Mouse (Mus musculus) lung, postnatal 36 days (tissue): ENCODE measurements around the gene Ms4a14.
"Not testable (repeated sequence)": the region's sequence is repeated elsewhere in the genome, so short reads cannot be mapped to it uniquely, and the experiment has no call there.

Experiments
- DNase-seq: peaks from one replicate; pipeline ENCODE4 v3.0.0; 2022; ENCODE audit warnings: mixed read lengths

The Ms4a14 gene

GRCm38 (mm10) chr19:11314354-11314753, at the start of gene Ms4a14:
Ms4a14 (minus strand) TSS chr19:11314454.
- DNase-seq, result no peak

- DNase-seq, result peak; percentile 26
Measured at GRCm38 (mm10) chr19:11362002-11362401, 47.7 kb upstream of the Ms4a14 start.

GRCm38 (mm10) chr19:11360106-11360505, 45.9 kb upstream of the Ms4a14 start:
- DNase-seq, result peak; percentile 40

- peak; percentile 22 for DNase-seq
Measured at GRCm38 (mm10) chr19:11355730-11356129, 41.5 kb upstream of the Ms4a14 start.

GRCm38 (mm10) chr19:11351878-11352277, 37.6 kb upstream of the Ms4a14 start:
- DNase-seq, result peak; percentile 21

GRCm38 (mm10) chr19:11349698-11350481, 35.6 kb upstream of the Ms4a14 start:
- no peak for DNase-seq

- DNase-seq, result no peak
Measured at GRCm38 (mm10) chr19:11343992-11344391, 29.7 kb upstream of the Ms4a14 start.

- no peak for DNase-seq
Measured at GRCm38 (mm10) chr19:11343147-11343546, 28.9 kb upstream of the Ms4a14 start.

- DNase-seq, result peak; percentile 2
Measured at GRCm38 (mm10) chr19:11335932-11336331, 21.7 kb upstream of the Ms4a14 start, which contains the start of gene Ms4a7. Ms4a7 (minus strand) TSS chr19:11336146.

- DNase-seq, result no peak
Measured at GRCm38 (mm10) chr19:11321123-11321522, 6.9 kb upstream of the Ms4a14 start.

- no peak for DNase-seq
Measured at GRCm38 (mm10) chr19:11316786-11317185, 2.5 kb upstream of the Ms4a14 start.

- DNase-seq, result no peak
Measured at GRCm38 (mm10) chr19:11308888-11309287, 5.4 kb downstream of the Ms4a14 start.

- DNase-seq, result not testable (repeated sequence)
Measured at GRCm38 (mm10) chr19:11299529-11299928, 14.7 kb downstream of the Ms4a14 start.

- no peak for DNase-seq
Measured at GRCm38 (mm10) chr19:11298939-11299338, 15.3 kb downstream of the Ms4a14 start.

GRCm38 (mm10) chr19:11293616-11294015, 20.6 kb downstream of the Ms4a14 start:
- DNase-seq, result not testable (repeated sequence)

GRCm38 (mm10) chr19:11292990-11293389, 21.3 kb downstream of the Ms4a14 start:
- peak; percentile 1 for DNase-seq

GRCm38 (mm10) chr19:11283773-11284172, 30.5 kb downstream of the Ms4a14 start, which contains the start of gene Ms4a5:
Ms4a5 (minus strand) TSS chr19:11283873.
- DNase-seq, result no peak

GRCm38 (mm10) chr19:11280223-11280622, 34.0 kb downstream of the Ms4a14 start:
- no peak for DNase-seq

- no peak for DNase-seq
Measured at GRCm38 (mm10) chr19:11276431-11276830, 37.8 kb downstream of the Ms4a14 start.

- DNase-seq, result no peak
Measured at GRCm38 (mm10) chr19:11266956-11267355, 47.3 kb downstream of the Ms4a14 start.

- peak; percentile 36 for DNase-seq
Measured at GRCm38 (mm10) chr19:11266052-11266845, 48.0 kb downstream of the Ms4a14 start, which contains the start of gene Ms4a1. Ms4a1 (minus strand) TSS chr19:11266241.

GRCm38 (mm10) chr19:11264602-11265185, 49.6 kb downstream of the Ms4a14 start:
- no peak for DNase-seq

GRCm38 (mm10) chr19:11263549-11263948, 50.7 kb downstream of the Ms4a14 start:
- peak; percentile 5 for DNase-seq
